15 mouse cellular contexts compared by ENCODE assay signal in the genomic region with DNA sequence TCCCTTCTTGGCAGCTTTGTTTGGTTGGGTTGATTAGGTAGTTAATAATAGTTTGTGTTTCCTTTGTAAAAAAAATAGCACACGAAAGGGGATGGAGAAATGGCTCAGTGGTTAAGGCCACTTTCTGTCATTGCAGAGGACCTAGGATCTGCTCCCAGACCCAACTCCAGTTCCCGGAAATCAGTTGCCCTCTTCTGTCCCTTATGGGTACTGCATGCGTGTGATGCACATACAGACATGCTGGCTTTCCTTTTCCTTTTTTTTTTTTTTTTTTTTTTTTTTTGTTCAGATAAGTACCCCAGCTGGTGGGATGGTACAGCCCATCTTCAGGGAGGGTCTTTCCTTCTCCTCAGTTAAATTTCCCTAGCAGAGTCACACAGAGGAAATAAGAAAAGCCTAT. TPM values are rescaled to one million over a fixed set of nuclear protein-coding genes. Genes with fewer than 3 reads are reported as not detected.
DNase-seq lines count a peak whose midpoint lies in the region; ATAC-seq and TF ChIP-seq lines count a peak whose summit lies in the region.
"Had no signal": no experiment of that assay in that cellular context is flagged by ENCODE, and none has a peak within 500 bp of the region (broad histone marks: within the 10 kb centered on the region; RNA-seq: fewer than 3 reads in every experiment).

No protein-coding gene starts in this region.

- TF ChIP-seq CTCF in layer of hippocampus, adult 2 months (conservative IDR thresholded peaks at IDR 0.05): peak; percentile 64

- no peak overlapping the region for H3K4me3 ChIP-seq in layer of hippocampus, adult 2 months
- H3K4me3 ChIP-seq: forebrain, embryonic 13.5 days; liver, embryonic 15.5 days; midbrain, embryonic 12.5 days; neural tube, embryonic 13.5 days had no signal

- no peak for DNase-seq in layer of hippocampus, adult 2 months (ENCODE audit: low spot score in 2 of 2)
- no peak for DNase-seq in layer of hippocampus, adult 11-12 months (ENCODE audit: low spot score)
- peak; percentile 32 for DNase-seq in thymus, postnatal 4 days
- no peak for DNase-seq in thymus, postnatal 0 days (ENCODE audit: low spot score)
- peak; percentile 69 for DNase-seq in ZHBTc4 (ENCODE audit: low read depth, low spot score)
- DNase-seq in adrenal gland, postnatal 10 days: no peak
- DNase-seq: cerebellum, adult 18-20 months; gastrocnemius, postnatal 10 days; kidney, postnatal 14 days had no signal

- no peak for ATAC-seq in erythroid progenitor cell, adult 5-6 weeks (replicated peaks; ENCODE audit: low FRiP score, poor library complexity, severe bottlenecking)
- ATAC-seq: forebrain, embryonic 13.5 days; hindbrain, embryonic 16.5 days had no signal

- no peak overlapping the region for H3K27ac ChIP-seq in layer of hippocampus, adult 2 months
- H3K27ac ChIP-seq: forebrain, embryonic 13.5 days; liver, embryonic 15.5 days; midbrain, embryonic 12.5 days; neural tube, embryonic 13.5 days had no signal

RNA-seq across cellular contexts. Expression of gene Cd83, which starts 20.1 kb away (rescaled TPM):
- total RNA-seq in layer of hippocampus, adult 2 months (2021): 1 to 10 TPM; 7.5 to 8.3 TPM
- 122 and 138 TPM in 2 replicates for polyA plus RNA-seq in thymus, postnatal 0 days (2015; fragmentation: Nextera tagmentation; extraction: Ambion mirVana)
- total RNA-seq in adrenal gland, postnatal 10 days (2021): 1 to 10 TPM; 4.2 to 5.7 TPM
- 4.2 TPM in 1 of 2 replicates, not detected in the other for total RNA-seq in erythroid progenitor cell, adult 5-6 weeks (2015; ENCODE audit: low replicate concordance)
- total RNA-seq in erythroid progenitor cell, adult 5-6 weeks (2017; ENCODE audit: low replicate concordance): 1.4 and 3.1 TPM in 2 replicates

Comparison
In these comparisons a context has a peak if more than half of its experiments do, and no peak if none do; other contexts are left out.
1. DNase-seq: peak in thymus, postnatal 4 days (single experiment) and ZHBTc4 (single experiment); none in layer of hippocampus, adult 2 months (0 of 2), layer of hippocampus, adult 11-12 months (single experiment), thymus, postnatal 0 days (single experiment) and adrenal gland, postnatal 10 days (single experiment).